Mouse (Mus musculus): ENCODE results near the gene Gnrhr.

Gene Gnrhr

DNA sequence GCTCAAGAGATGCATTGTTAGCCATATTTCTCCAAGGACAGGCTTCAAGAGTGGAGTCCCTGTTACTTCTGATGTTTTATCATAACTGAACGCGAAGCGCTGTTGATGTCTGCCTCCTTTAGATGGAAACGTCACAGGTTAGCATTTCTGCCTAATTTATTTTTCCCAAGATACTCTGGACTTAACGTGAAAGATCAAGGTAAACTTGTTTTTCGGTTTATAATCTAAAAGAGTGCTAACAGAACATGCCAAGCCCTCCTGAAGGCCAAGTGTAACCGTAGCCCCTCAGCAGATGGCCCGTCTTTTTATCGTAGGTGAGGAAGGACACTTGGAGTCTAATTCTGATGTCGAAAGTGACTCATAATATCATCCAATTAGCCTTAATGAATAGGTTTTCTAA lies at the start of gene Gnrhr:
Gnrhr (minus strand) TSS at position 101 of the 400 bp plus-strand sequence.
- DNase-seq, result no peak

DNA sequence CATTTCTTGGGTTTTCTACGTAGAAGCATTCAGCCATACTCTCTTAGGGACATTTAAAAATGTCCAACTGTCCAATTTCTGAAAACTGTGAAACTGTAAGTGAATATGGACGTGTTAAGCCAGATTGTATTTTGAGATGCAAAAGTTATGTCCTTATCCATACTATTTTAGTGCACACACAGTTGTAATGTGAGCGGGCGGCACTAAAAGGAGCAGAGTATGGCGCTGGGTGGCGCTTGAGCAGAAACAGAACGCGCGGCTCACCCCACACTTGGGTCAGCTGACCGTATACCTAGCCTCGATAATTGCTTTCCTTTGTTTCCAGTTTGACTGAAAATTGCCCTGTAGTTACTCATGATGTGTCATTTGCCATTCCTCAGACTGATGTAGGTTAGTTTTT lies 48.9 kb upstream of the Gnrhr start:
- DNase-seq, result no peak

DNA sequence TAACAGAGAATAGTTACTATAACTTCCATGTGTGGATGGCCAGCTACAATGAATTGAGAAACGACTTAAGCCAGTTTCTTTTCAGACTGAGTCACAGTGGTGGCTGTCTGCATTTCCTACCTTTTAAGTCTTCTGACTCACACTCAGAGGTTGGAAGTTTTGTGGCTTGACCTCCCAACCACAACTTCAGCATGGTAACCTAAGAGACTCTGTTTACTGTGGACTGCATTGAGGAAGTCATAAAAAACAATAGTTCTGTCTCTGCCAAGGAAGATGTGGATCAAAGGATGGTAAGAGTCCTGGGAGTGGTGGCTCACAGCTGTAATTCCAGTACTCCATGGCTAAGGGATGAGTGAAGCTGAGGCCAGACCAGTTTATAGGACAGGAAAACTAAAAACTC lies 47.2 kb upstream of the Gnrhr start:
- no peak for DNase-seq

DNA sequence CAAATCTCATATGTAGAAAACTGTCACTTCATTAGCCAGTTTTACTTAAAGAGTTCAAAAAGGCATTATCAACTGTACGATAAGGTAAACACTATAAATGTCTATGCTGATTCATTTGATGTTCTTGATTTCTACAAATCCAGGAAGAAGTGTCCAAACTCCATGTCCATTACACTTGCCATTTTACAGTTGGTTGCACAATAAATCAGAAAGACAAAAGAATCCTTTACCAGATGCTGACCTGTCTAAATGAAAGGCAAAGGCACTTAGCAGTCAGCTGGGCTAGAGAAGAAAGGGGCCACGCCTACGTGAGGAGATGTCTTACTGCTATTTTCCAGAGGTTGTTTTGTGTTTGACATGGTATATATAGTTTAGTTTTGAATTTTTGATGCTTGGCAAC lies 46.6 kb upstream of the Gnrhr start:
- no peak for DNase-seq

DNA sequence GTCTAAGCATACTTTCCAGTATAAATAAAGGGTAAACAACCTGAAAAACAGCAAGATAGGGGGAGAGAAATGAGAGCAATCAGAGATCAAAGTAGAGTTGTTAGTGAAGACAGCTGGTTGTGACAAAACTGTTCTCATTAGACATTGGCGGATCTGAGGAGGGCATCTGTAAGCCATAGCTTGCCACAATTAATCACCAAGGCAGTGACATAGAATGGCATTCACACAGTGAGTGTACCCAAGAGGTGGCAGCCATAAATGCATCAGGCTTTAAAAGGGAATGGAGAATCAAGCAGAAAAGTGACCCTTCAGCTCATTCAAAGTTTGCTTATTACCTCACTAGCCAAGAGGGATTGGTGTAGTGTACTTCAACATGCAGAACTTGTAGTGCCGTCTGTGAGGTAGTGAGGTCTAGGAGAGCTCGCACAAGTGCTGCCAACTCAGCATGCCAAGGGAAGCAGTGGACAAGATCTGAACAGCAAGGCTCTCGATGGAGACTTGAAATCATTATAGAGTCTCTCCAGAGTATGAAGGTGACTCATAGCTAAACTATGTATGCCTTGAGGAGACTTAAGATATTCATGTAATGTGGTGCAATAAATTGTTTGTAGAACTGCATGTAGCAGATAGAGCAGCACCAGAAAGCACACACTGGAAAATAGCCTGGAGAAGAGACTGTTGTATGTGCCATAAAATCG lies 29.6 kb upstream of the Gnrhr start:
- DNase-seq, result no peak

DNA sequence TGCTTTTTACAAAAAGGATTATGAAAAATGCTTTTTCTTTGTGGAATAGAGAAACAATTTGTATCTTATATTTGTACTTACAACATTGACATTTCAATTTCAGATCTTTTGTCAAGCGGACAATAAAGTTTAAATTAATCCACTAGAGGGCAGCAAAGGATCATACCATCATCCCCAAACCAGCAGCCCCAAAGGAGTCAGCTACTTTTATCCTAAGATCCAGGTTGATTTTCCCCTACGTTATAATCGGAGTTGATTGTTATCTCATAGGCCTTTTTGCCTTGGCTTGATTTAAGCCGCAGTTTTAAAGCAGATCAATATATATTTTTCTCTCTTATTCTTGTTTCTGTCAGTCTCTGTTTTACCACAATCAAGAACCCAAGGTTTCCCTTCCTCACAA lies 6.3 kb downstream of the Gnrhr start:
- DNase-seq, result no peak

DNA sequence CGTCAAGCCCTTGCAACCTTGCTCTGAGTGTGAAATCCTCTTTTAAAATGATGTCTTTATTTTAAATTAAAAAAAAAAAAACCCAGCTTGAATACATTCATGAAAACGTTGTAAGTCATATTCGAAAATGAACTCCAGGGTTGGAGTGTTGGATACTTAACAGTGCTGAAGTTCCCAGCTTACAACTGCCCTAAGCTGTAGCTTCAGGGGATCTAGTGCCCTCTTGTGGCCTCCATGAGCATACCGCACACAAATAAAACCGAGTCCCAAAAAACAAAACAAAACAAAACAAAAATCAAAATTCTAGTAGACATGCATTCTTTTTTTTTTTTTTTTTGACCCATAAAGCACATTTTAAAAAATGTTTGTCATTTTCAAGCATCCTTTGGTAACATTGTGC lies 6.9 kb downstream of the Gnrhr start:
- DNase-seq, result peak; percentile 62

DNA sequence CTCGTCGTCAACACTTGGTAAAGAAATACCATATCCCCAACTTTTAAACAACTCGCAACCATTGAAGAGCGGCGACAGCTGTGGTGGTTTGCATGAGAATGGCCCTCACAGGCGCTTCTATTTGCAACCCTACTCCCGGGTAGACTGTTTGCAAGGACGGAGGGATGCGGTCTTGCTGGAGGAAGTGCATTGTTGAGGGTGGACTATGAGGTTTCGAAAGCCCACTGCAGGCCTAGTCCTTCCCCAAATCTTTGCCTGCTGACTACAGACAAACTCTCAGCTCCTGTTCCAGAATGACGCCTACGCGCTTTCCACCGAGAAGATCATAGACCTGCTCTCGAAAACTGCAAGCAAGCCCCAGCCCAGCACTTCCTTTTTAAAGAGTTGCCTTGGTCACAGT lies 7.4 kb downstream of the Gnrhr start:
- DNase-seq, result no peak

DNA sequence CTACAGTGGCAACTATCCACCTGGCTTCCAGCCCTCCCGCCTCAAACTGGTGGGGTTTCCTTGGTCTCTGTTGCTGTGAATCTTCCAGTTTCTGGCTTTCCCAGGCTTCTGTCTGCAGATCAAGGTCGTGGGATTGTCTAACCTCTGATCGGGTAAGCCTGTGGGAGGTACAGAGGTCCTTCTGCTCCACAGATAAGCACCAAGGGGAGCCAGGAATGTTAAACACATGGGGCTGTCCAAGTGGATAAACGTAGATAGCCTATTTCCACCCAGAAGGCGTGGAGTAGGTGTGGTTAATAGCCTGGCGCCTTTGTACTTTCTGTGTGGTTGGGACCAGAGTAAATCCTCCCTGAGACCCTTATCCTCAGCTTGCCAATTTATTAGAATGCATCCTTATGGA lies 10.3 kb downstream of the Gnrhr start:
- no peak for DNase-seq

DNA sequence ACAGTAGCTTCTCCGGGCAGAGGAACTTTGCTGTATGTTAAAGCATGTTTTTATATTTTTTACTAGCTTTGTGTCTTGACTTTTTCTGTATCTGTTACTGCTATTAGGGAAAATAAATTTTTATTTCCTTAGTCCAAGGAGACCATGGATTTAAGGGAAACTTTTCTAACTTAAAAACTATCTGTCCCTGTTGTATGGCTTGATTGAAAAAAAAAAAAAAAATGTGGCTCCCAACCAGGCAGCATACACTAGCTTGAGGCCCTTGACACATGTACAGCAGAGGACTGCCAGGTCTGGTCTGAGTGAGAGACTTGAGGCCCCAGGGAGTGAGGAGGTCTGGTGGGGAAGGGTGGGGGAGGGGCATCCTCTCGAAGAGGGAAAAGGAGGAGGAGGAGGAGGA lies 23.9 kb downstream of the Gnrhr start:
- DNase-seq, result no peak

DNA sequence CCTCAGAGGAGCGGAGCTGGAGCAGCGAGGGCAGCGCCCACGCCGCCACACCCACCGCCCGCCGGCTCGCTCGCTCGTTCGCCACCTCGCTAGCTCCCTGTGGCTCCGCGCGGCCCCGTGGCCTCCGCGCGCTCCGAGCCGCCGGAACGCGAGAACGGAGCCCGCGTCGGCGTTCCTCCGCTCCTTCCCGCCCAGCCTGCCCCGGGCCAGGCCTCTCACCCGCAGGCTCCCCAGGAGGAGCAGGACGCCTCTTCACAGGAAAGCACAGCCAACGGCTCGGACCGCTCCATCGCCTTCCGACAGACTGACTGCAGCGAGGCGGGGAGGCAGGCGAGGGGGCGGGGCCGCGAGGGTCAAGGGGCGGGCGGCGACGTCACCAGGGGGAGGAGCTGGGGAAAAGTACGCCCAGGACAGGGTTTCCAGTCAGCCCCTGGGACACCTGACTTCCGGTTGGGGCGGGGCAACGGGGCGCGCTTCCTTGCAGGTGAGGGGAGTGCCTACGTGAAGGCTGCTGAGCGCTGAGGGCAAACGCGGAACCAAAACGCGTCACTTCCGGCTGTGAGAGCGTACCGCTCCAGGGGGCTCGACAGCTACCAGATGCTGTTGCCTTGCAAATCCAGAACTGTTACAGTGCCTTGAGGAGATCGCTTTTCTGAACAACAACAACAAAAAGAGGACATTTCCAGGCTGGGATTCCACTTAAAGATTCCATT lies 25.1 kb downstream of the Gnrhr start, which contains the start of gene Uba6:
Uba6 (minus strand) TSS at position 355 of the 713 bp plus-strand sequence.
- DNase-seq, result peak; percentile 99

DNA sequence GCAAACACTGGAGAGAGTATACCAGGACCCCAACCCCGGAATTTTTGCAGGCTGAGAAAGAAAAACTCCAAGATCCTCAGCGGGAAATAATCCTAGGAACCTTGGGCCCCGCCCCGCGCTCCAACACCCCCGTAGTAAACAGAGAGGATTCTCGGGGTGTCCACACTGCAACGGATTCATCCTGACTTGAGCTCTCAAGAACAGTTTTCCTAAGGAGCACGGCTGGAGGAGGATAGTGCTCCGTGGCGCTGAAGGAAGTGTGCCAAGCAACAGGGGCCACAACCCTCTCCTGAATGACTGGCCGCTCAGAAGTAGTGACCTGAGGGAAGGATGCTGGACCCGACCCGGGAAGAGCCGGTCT lies 25.6 kb downstream of the Gnrhr start:
- DNase-seq, result no peak
